Mouse (Mus musculus) liver, embryonic 14.5 days (tissue): ENCODE data around the gene Cacnb2.

ENCODE experiments used
- CTCF ChIP-seq: IDR thresholded peaks from 2 replicates; pipeline ENCODE4 v1.5.1; 2016; ENCODE audit warnings: antibody characterized with exemption, low read depth, control low read depth
- EP300 ChIP-seq: IDR thresholded peaks from 2 replicates; pipeline ENCODE4 v1.6.1; 2016; ENCODE audit warnings: antibody characterized with exemption, low read depth

DNA sequence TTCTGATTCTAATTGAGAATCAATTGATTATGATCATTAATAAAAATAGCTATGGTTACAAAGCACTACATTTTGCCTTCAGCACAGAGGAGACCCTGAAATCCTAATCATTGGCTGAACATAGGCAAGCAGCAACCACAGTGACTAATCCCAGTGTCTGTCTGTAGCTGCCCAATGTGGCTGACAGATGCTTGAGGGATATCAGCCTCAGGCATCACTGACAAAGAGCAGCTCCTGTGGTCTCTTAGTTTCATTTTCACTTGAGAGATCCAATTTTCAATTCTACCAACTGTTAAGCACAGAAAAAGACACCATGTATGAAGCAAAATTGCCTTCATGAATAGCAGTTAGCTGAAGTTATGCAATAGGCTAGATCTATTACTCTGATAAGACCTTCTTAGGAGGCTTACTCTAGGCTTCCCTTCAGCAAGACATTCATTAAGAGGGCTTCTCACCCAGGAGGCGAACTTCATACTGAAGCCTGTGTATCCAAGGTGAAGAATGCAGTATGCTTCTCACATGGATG is 358.1 kb downstream of the Cacnb2 start:
- TF ChIP-seq CTCF, result no peak
- no peak for TF ChIP-seq EP300
